Mouse (Mus musculus) layer of hippocampus, adult 18-20 months (tissue): ENCODE measurements around the gene Etv4. TPM values are rescaled to one million over a fixed set of nuclear protein-coding genes. Genes with fewer than 3 reads are reported as not detected.

ENCODE experiments used
- DNase-seq, 2 experiments: peaks; one replicate each; pipeline ENCODE4 v3.0.0; 2022; ENCODE audit warnings: low spot score in 2 of 2
- total RNA-seq, 2 experiments: library from RNA; stranded (reverse); gene quantifications; 2 replicates each; pipeline ENCODE4 v1.2.3; 2021

Gene Etv4
- total RNA-seq, 2 experiments from 2014 or later, result 9.0 to 10.6 TPM

- DNase-seq, result no peak
Observed at GRCm38 (mm10) chr11:101786651-101787050, 1.5 kb upstream of the Etv4 start.

GRCm38 (mm10) chr11:101785852-101786205 lies 658 bp upstream of the Etv4 start:
- no peak for DNase-seq

- DNase-seq, result peak in 1 of 2 experiments; percentile 59
Observed at GRCm38 (mm10) chr11:101784488-101785142, 556 bp downstream of the Etv4 start.

- DNase-seq, result no peak
Observed at GRCm38 (mm10) chr11:101784072-101784471, 1.1 kb downstream of the Etv4 start.

- DNase-seq, result no peak
Observed at GRCm38 (mm10) chr11:101783584-101783983, 1.6 kb downstream of the Etv4 start.

GRCm38 (mm10) chr11:101783135-101783534 lies 2.0 kb downstream of the Etv4 start:
- no peak for DNase-seq

- no peak for DNase-seq
Observed at GRCm38 (mm10) chr11:101776846-101777245, 8.3 kb downstream of the Etv4 start.

GRCm38 (mm10) chr11:101772449-101772848 lies 12.7 kb downstream of the Etv4 start:
- DNase-seq, result no peak

GRCm38 (mm10) chr11:101772027-101772426 lies 13.1 kb downstream of the Etv4 start:
- no peak for DNase-seq

GRCm38 (mm10) chr11:101770266-101770665 lies 14.9 kb downstream of the Etv4 start:
- DNase-seq, result no peak

GRCm38 (mm10) chr11:101768721-101769120 lies 16.4 kb downstream of the Etv4 start:
- no peak for DNase-seq

- DNase-seq, result no peak
Observed at GRCm38 (mm10) chr11:101767326-101767725, 17.8 kb downstream of the Etv4 start.

GRCm38 (mm10) chr11:101764546-101764945 lies 20.6 kb downstream of the Etv4 start:
- DNase-seq, result no peak

GRCm38 (mm10) chr11:101763723-101764122 lies 21.4 kb downstream of the Etv4 start:
- DNase-seq, result peak in 1 of 2 experiments; percentile 80

- DNase-seq, result no peak
Observed at GRCm38 (mm10) chr11:101759530-101759929, 25.6 kb downstream of the Etv4 start.

GRCm38 (mm10) chr11:101758431-101758830 lies 26.7 kb downstream of the Etv4 start:
- DNase-seq, result peak in 1 of 2 experiments; percentile 55

- no peak for DNase-seq
Observed at GRCm38 (mm10) chr11:101757366-101757765, 27.8 kb downstream of the Etv4 start.

GRCm38 (mm10) chr11:101756616-101757015 lies 28.6 kb downstream of the Etv4 start:
- DNase-seq, result peak in 1 of 2 experiments; percentile 45

- no peak for DNase-seq
Observed at GRCm38 (mm10) chr11:101733596-101733995, 51.6 kb downstream of the Etv4 start.

- DNase-seq, result peak; percentile 97 to 99
Observed at GRCm38 (mm10) chr11:101732518-101733440, 52.4 kb downstream of the Etv4 start, which contains the start of gene Dhx8. Dhx8 (plus strand) TSS chr11:101732919.

GRCm38 (mm10) chr11:101729308-101729707 lies 55.9 kb downstream of the Etv4 start:
- no peak for DNase-seq

GRCm38 (mm10) chr11:101726765-101727164 lies 58.4 kb downstream of the Etv4 start:
- DNase-seq, result peak in 1 of 2 experiments; percentile 9
